Mouse (Mus musculus): ENCODE results near the gene Dock6. TPM values are rescaled to one million over a fixed set of nuclear protein-coding genes. Genes with fewer than 3 reads are reported as not detected.

Dock6 gene
- polyA plus RNA-seq, 1 experiment from 2014 or later = 13.5 TPM

DNA sequence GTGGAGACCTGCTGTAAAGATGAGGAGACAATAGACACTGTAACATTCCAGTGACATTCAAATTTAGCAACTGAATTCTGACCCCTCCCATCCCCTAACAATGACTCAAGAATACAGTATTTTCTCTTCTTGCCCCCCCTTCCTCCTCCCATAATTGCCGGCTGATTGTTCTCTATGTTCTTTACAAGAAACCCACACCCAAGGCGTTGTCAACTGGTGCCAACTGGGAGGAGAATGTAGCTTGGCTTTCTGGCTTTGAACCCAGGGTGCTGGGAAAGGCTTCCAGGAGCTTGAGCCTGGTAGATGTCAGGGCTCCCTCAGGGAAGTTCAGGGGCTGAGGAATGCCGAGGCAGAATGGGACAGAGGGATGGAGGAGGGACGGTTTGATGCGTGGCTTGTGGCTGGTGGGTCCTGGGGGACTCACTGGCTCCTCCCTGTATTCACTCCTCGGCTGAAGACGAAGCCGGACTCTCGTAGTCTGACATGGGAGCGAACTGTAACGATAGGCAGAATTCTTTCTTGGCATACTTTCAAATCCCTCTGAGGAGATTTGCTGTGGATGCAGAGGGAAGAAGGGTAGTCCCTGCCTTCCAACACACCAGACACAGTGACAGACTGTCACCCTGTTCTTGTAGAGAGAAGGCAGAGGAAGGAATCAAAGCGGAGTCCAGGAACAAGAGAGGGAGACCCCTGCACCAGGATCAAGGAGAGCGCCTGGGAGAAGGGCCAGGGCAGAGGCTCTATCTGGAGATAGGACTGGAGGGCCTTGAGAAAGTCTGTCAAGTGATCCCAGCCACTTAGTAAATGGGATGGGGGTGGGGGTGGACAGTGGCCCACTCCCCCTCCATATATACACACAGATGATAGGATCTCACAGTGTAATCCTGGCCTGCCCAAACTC is 83.7 kb downstream of the Dock6 start:
- Histone ChIP-seq H3K4me3 (ENCODE audit: low read depth, low read length) (no peak overlapping the region), H3K27me3 (ENCODE audit: control insufficient read depth, insufficient read depth, low read length) (no peaks in the 10 kb centered on the region), H3K9ac (ENCODE audit: low read length) (no peak overlapping the region), H3K9me3 (ENCODE audit: control insufficient read depth, low read length) (no peaks in the 10 kb centered on the region), H3K27ac (replicated peaks) (peak overlapping the region; percentile 61), H3K4me1 (replicated peaks; ENCODE audit: control insufficient read depth, insufficient read depth) (no peaks in the 10 kb centered on the region), H3K4me2 (replicated peaks; ENCODE audit: low read depth) (no peak overlapping the region), H3K36me3 (ENCODE audit: control insufficient read depth, insufficient read depth, low read length) (peaks cover 16% of the 10 kb centered on the region)
- DNase-seq (ENCODE audit: low spot score) = no peak
- peak; percentile 36; the same call in 1 of the 2 replicates for ATAC-seq (ENCODE audit: low FRiP score, low TSS enrichment)
- WGBS = 43% methylated on average over 13 of the region's 13 CpGs
- TF ChIP-seq EP300 (optimal IDR thresholded peaks at IDR 0.05) = no peak
- no peak for TF ChIP-seq CTCF (IDR thresholded peaks at IDR 0.05; ENCODE audit: low read depth)

DNA sequence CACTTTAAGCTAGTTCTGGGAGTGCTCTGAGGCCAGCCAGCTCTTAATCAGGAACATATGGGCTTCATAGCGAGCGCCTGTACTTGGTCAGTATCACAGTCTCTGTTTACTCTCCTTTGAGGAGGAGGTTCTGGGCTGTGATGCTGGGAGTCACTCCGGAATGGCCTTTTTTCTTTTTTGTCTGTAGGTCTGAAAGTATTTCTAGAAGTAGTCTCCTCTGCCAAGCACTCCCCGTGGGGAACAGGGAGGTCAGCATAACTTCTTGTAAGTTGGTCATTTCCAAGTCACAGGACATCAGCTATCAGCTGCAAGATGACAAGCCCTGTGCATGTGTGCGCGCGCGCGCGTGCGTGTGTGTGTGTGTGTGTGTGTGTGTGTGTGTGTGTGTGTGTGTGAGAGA is 84.5 kb downstream of the Dock6 start:
- Histone ChIP-seq H3K4me2 (replicated peaks; ENCODE audit: low read depth) (no peak overlapping the region), H3K4me3 (ENCODE audit: low read depth, low read length) (no peak overlapping the region), H3K9ac (ENCODE audit: low read length) (no peak overlapping the region), H3K4me1 (replicated peaks; ENCODE audit: control insufficient read depth, insufficient read depth) (no peaks in the 10 kb centered on the region), H3K27me3 (ENCODE audit: control insufficient read depth, insufficient read depth, low read length) (no peaks in the 10 kb centered on the region), H3K27ac (replicated peaks) (peak overlapping the region; percentile 61), H3K9me3 (ENCODE audit: control insufficient read depth, low read length) (no peaks in the 10 kb centered on the region), H3K36me3 (ENCODE audit: control insufficient read depth, insufficient read depth, low read length) (peaks cover 12% of the 10 kb centered on the region)
- DNase-seq (ENCODE audit: low spot score) (no peak), ATAC-seq (ENCODE audit: low FRiP score, low TSS enrichment) (peak; percentile 56; the same call in 1 of the 2 replicates)
- no peak for TF ChIP-seq CTCF (IDR thresholded peaks at IDR 0.05; ENCODE audit: low read depth)
- TF ChIP-seq EP300 (optimal IDR thresholded peaks at IDR 0.05) = no peak
- WGBS = 65% methylated on average over 11 of the region's 11 CpGs

DNA sequence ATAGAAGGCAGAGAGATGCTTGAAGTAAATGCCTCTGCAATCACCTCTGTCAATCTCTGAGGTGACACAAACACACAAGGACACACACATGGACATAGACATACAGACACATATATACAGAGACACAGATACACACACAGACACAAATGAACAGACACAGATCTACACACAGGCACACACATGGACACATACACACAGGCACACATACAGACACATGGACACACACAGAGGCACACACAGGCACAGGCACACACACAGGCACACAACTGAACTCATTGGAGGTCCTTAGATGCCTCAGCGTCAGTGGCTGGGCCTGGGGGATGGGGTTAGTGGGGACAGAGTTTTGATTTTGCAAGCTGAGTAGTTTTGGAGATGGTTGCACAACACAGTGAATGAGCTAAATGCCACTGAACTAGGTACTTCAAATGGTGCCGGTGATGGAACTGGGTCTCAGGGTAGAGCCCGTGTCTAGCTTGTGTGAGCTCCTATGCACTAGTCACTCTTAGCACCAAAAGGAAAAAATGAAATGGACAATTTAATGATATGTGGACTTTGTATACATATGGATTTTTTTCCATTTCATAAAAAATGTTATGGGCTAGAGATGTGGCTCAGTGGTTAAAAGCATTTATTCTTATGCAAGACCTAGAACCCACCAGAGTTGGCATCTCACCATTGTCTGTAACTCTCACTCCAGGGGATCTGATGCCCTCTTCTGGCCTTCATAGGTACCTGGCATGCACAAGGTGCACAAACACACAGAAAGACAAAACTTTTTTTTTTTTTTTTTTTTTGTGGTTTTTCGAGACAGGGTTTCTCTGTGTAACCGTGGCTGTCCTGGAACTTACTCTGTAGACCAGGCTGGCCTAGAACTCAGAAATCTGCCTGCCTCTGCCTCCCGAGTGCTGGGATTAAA is 88.1 kb downstream of the Dock6 start:
- H3K27me3 ChIP-seq (ENCODE audit: control insufficient read depth, insufficient read depth, low read length) = no peaks in the 10 kb centered on the region
- no peak overlapping the region for H3K4me2 ChIP-seq (replicated peaks; ENCODE audit: low read depth)
- 89% methylated on average over 6 of the region's 6 CpGs for WGBS
- no peak for ATAC-seq (ENCODE audit: low FRiP score, low TSS enrichment)
- no peaks in the 10 kb centered on the region for H3K4me1 ChIP-seq (replicated peaks; ENCODE audit: control insufficient read depth, insufficient read depth)
- H3K9me3 ChIP-seq (ENCODE audit: control insufficient read depth, low read length) = no peaks in the 10 kb centered on the region
- no peak overlapping the region for H3K4me3 ChIP-seq (ENCODE audit: low read depth, low read length)
- 0 out of 2 replicates have a peak, but pooled peaks cover 2% of the 10 kb centered on the region for H3K36me3 ChIP-seq (ENCODE audit: control insufficient read depth, insufficient read depth, low read length)
- H3K27ac ChIP-seq (replicated peaks) = no peak overlapping the region
- DNase-seq (ENCODE audit: low spot score) = no peak
- no peak overlapping the region for H3K9ac ChIP-seq (ENCODE audit: low read length)
- TF ChIP-seq EP300 (optimal IDR thresholded peaks at IDR 0.05) (no peak), CTCF (IDR thresholded peaks at IDR 0.05; ENCODE audit: low read depth) (peak; percentile 36; the same call in 1 of the 2 replicates)

DNA sequence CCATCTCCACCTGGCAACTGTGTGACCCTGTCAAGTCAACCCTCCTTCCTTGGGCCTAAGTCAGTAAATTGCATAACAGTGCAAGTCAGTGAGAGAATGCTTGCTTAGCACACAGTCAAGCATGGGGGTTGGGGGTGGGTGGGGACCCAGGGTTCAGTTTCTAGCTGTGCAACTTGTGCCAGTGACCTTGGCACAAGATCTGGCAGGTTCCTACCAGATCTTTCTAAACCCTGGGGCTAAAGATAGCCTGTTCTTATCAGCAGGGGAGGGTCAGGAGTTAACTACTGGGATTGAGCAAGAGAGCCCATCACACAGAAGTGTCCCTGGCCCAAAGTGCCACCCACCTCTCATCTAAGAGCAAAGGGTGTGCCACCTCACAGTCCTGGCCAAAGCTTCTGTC is 90.3 kb downstream of the Dock6 start:
- Histone ChIP-seq H3K9ac (ENCODE audit: low read length) (no peak overlapping the region), H3K27me3 (ENCODE audit: control insufficient read depth, insufficient read depth, low read length) (no peaks in the 10 kb centered on the region), H3K27ac (replicated peaks) (peak overlapping the region; percentile 24; the same call in 1 of the 2 replicates), H3K4me3 (ENCODE audit: low read depth, low read length) (no peak overlapping the region), H3K36me3 (ENCODE audit: control insufficient read depth, insufficient read depth, low read length) (0 out of 2 replicates have a peak, but pooled peaks cover 2% of the 10 kb centered on the region), H3K9me3 (ENCODE audit: control insufficient read depth, low read length) (no peaks in the 10 kb centered on the region), H3K4me2 (replicated peaks; ENCODE audit: low read depth) (no peak overlapping the region), H3K4me1 (replicated peaks; ENCODE audit: control insufficient read depth, insufficient read depth) (no peaks in the 10 kb centered on the region)
- TF ChIP-seq CTCF (IDR thresholded peaks at IDR 0.05; ENCODE audit: low read depth) = no peak
- TF ChIP-seq EP300 (optimal IDR thresholded peaks at IDR 0.05) = no peak
- DNase-seq (ENCODE audit: low spot score) (peak; percentile 63), ATAC-seq (ENCODE audit: low FRiP score, low TSS enrichment) (peak; percentile 51)

DNA sequence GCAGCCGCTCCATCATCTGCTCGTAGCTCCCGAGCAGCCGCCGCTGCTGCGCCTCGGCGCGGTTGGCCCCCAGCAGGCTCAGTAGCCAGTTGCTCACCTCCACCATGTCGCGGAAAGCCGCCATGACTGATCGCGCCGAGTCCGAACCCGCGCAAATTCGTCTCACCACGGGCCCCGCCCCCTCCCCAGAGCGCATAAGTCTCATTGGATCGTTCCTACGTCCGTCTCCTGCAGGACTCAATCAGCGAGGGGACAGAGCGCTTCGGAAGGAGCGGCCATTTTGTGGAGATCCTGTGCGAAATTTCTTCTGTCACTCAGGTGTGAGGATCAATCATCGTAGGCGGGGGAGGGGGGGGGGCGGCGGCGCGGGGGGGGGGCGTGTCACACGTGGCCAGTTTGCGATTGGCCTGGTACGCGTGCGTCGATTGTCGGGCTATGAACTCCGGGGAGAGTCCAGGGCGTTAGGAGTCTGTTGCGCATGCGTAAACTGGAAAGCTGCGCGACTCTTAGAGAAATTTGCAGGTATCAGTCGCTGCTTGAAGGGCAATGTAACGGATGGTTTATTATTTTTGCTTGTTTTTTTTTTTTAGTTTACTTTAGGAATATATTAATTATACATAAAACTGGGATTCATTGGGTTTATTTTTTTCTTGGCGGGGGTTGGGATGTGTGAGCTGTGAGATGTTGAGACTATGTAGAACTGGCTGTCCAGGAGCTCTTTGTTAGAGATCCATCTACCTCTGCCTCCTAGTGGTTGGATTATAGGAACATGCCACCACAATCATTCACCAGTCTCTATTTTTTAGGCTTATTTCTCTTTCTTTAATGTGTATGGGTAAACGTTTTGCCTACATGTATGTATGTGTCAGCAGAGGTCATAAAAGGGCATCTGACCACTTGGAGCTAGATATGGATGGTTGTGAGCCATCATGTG is 92.0 kb downstream of the Dock6 start, which contains the start of gene Spc24:
Gene Spc24, minus strand, starts transcription at position 149 of the 934 bp plus-strand sequence.
- H3K4me2 ChIP-seq (replicated peaks; ENCODE audit: low read depth) = peak within 1 kb of the TSS; percentile 96
- ATAC-seq (ENCODE audit: low FRiP score, low TSS enrichment) (peak; percentile 96), DNase-seq (ENCODE audit: low spot score) (peak; percentile 97)
- WGBS = 1% methylated on average over 49 of the region's 54 CpGs
- peak within 1 kb of the TSS; percentile 78 for H3K4me3 ChIP-seq (ENCODE audit: low read depth, low read length)
- no peak for TF ChIP-seq EP300 (optimal IDR thresholded peaks at IDR 0.05)
- peak; percentile 72 for TF ChIP-seq CTCF (IDR thresholded peaks at IDR 0.05; ENCODE audit: low read depth)
- H3K36me3 ChIP-seq (ENCODE audit: control insufficient read depth, insufficient read depth, low read length) = no peaks in the 10 kb centered on the region
- no peak within 1 kb of the TSS for H3K27ac ChIP-seq (replicated peaks)
- H3K4me1 ChIP-seq (replicated peaks; ENCODE audit: control insufficient read depth, insufficient read depth) = no peaks in the 10 kb centered on the region
- no peaks in the 10 kb centered on the region for H3K27me3 ChIP-seq (ENCODE audit: control insufficient read depth, insufficient read depth, low read length)
- no peaks in the 10 kb centered on the region for H3K9me3 ChIP-seq (ENCODE audit: control insufficient read depth, low read length)
- H3K9ac ChIP-seq (ENCODE audit: low read length) = peak within 1 kb of the TSS; percentile 69

All from stomach, postnatal 0 days (tissue).